Comparison of ENCODE assay signal across 12 mouse cellular contexts in genomic region chr9:34660566-34660965, GRCm38 (mm10).
DNase-seq lines count a peak whose midpoint lies in the region; ATAC-seq and TF ChIP-seq lines count a peak whose summit lies in the region.
"Had no signal": no experiment of that assay in that cellular context is flagged by ENCODE, and none has a peak within 500 bp of the region (broad histone marks: within the 10 kb centered on the region; RNA-seq: fewer than 3 reads in every experiment).

No protein-coding gene starts in this region.

- no peaks in the 10 kb centered on the region for H3K9me3 ChIP-seq in lung, embryonic 14.5 days (ENCODE audit: low read depth, low read length)
- H3K9me3 ChIP-seq in neural tube, embryonic 11.5 days (ENCODE audit: control insufficient read depth, low read length), result no peaks in the 10 kb centered on the region
- H3K9me3 ChIP-seq: limb, embryonic 13.5 days; midbrain, embryonic 15.5 days; stomach, embryonic 15.5 days had no signal

- intact Hi-C loops in heart, postnatal 14 days (cut with DNase I), result loop anchor here (5.0 to 10.0 kb wide), 3 partner anchors 92 to 357 kb away; no protein-coding TSS in a partner anchor

- no peak overlapping the region for H3K4me2 ChIP-seq in lung, embryonic 14.5 days
- no peak overlapping the region for H3K4me2 ChIP-seq in neural tube, embryonic 11.5 days (ENCODE audit: low read depth)
- H3K4me2 ChIP-seq: limb, embryonic 13.5 days; midbrain, embryonic 15.5 days; stomach, embryonic 15.5 days had no signal

- no peak overlapping the region for H3K9ac ChIP-seq in lung, embryonic 14.5 days
- H3K9ac ChIP-seq in neural tube, embryonic 11.5 days (ENCODE audit: low read length), result no peak overlapping the region
- H3K9ac ChIP-seq: limb, embryonic 13.5 days; midbrain, embryonic 15.5 days; stomach, embryonic 15.5 days had no signal

- 78% methylated on average over 1 of the region's 1 CpGs for WGBS in lung, embryonic 14.5 days
- WGBS in neural tube, embryonic 11.5 days, result 87% methylated on average over 1 of the region's 1 CpGs

- H3K27me3 ChIP-seq in lung, embryonic 14.5 days (ENCODE audit: insufficient read depth, low read length), result no peaks in the 10 kb centered on the region
- H3K27me3 ChIP-seq in neural tube, embryonic 11.5 days (ENCODE audit: control insufficient read depth, insufficient read depth, low read length), result no peaks in the 10 kb centered on the region
- H3K27me3 ChIP-seq: limb, embryonic 13.5 days; midbrain, embryonic 15.5 days; stomach, embryonic 15.5 days had no signal

- H3K4me1 ChIP-seq in lung, embryonic 14.5 days (ENCODE audit: insufficient read depth), result no peaks in the 10 kb centered on the region
- H3K4me1 ChIP-seq in neural tube, embryonic 11.5 days (ENCODE audit: control insufficient read depth, insufficient read depth, low read length), result no peaks in the 10 kb centered on the region
- H3K4me1 ChIP-seq: limb, embryonic 13.5 days; stomach, embryonic 15.5 days had no signal

- no peaks in the 10 kb centered on the region for H3K36me3 ChIP-seq in lung, embryonic 14.5 days (ENCODE audit: insufficient read depth)
- H3K36me3 ChIP-seq in neural tube, embryonic 11.5 days (ENCODE audit: control insufficient read depth, insufficient read depth, low read length), result no peaks in the 10 kb centered on the region
- H3K36me3 ChIP-seq: limb, embryonic 13.5 days; midbrain, embryonic 15.5 days; stomach, embryonic 15.5 days had no signal

- peak; percentile 8 for DNase-seq in adrenal gland, postnatal 10 days
- DNase-seq in adrenal gland, postnatal 4 days (ENCODE audit: low spot score in 2 of 2), result no peak
- peak; percentile 9 to 21 for DNase-seq in heart, postnatal 14 days
- no peak for DNase-seq in heart, adult 8-10 months (ENCODE audit: low spot score)
- DNase-seq in lung, embryonic 14.5 days, result peak; percentile 46
- no peak for DNase-seq in lung, adult 18-20 months
- DNase-seq in neural tube, embryonic 11.5 days (ENCODE audit: low spot score), result peak; percentile 44
- DNase-seq in right cerebral cortex, postnatal 10 days (ENCODE audit: low spot score in 2 of 2), result no peak

- no peak overlapping the region for H3K27ac ChIP-seq in lung, embryonic 14.5 days (ENCODE audit: low read depth)
- no peak overlapping the region for H3K27ac ChIP-seq in neural tube, embryonic 11.5 days (ENCODE audit: low read depth, low read length)
- H3K27ac ChIP-seq: limb, embryonic 13.5 days; midbrain, embryonic 15.5 days; stomach, embryonic 15.5 days had no signal

- ATAC-seq in lung, embryonic 14.5 days (ENCODE audit: insufficient read depth), result no peak
- no peak for ATAC-seq in neural tube, embryonic 11.5 days (ENCODE audit: insufficient read depth, low FRiP score, low TSS enrichment)
- ATAC-seq: midbrain, embryonic 15.5 days had no signal

- TF ChIP-seq CTCF in lung, embryonic 14.5 days (IDR thresholded peaks at IDR 0.05; ENCODE audit: low read depth), result peak; percentile 55

- H3K4me3 ChIP-seq in lung, embryonic 14.5 days (ENCODE audit: low read depth, low read length), result no peak overlapping the region
- H3K4me3 ChIP-seq in neural tube, embryonic 11.5 days (ENCODE audit: low read depth, low read length), result no peak overlapping the region
- H3K4me3 ChIP-seq: erythroblast, embryonic 14.5 days; limb, embryonic 13.5 days; midbrain, embryonic 15.5 days; stomach, embryonic 15.5 days had no signal

Comparison
In these comparisons a context has a peak if more than half of its experiments do, and no peak if none do; other contexts are left out.
1. DNase-seq: peak in adrenal gland, postnatal 10 days (single experiment), heart, postnatal 14 days (2 of 2), lung, embryonic 14.5 days (single experiment) and neural tube, embryonic 11.5 days (single experiment); none in adrenal gland, postnatal 4 days (0 of 2), heart, adult 8-10 months (single experiment), lung, adult 18-20 months (0 of 2) and right cerebral cortex, postnatal 10 days (0 of 2).